Mouse (Mus musculus) heart, postnatal 0 days (tissue): Measurements from ENCODE around the gene Apon. TPM values are rescaled to one million over a fixed set of nuclear protein-coding genes. Genes with fewer than 3 reads are reported as not detected.

Source experiments
- ATAC-seq: fragments of 200-750 bp; cut with Nextera tagmentation; 2 replicates; pipeline ENCODE4 v1.8.0; 2017; ENCODE audit warnings: low read depth, moderate number of reproducible peaks, moderate library complexity; ENCODE audit not compliant: insufficient read depth
- DNase-seq: peaks from one replicate; pipeline ENCODE4 v3.0.0-alpha.2; 2016; ENCODE audit warnings: low spot score
- H3K27ac ChIP-seq: fragments of 300-500 bp; sonication (generic); 2 replicates; pipeline ENCODE4 v1.5.1; 2014; ENCODE audit warnings: low read depth, mild to moderate bottlenecking
- H3K27me3 ChIP-seq: fragments of 300-500 bp; sonication (generic); 2 replicates; pipeline ENCODE4 v1.6.1; 2014; ENCODE audit warnings: low read length, mixed read lengths; ENCODE audit not compliant: control insufficient read depth, insufficient read depth
- H3K36me3 ChIP-seq: fragments of 300-500 bp; sonication (generic); replicated peaks from 2 replicates; pipeline ENCODE4 v1.6.1; 2014; ENCODE audit warnings: low read length, mixed read lengths; ENCODE audit not compliant: control insufficient read depth, insufficient read depth
- H3K4me1 ChIP-seq: fragments of 300-500 bp; sonication (generic); 2 replicates; pipeline ENCODE4 v1.6.1; 2014; ENCODE audit warnings: antibody characterized with exemption; ENCODE audit not compliant: control insufficient read depth, insufficient read depth
- H3K4me2 ChIP-seq: fragments of 300-500 bp; sonication (generic); 2 replicates; pipeline ENCODE4 v1.6.1; 2014; ENCODE audit warnings: low read depth, mild to moderate bottlenecking, low read length, moderate library complexity
- H3K4me3 ChIP-seq: fragments of 300-500 bp; sonication (generic); 2 replicates; pipeline ENCODE4 v1.5.1; 2014; ENCODE audit warnings: low read depth, low read length
- H3K9ac ChIP-seq: fragments of 300-500 bp; sonication (generic); replicated peaks from 2 replicates; pipeline ENCODE4 v1.6.1; 2014; ENCODE audit warnings: low read depth, low read length, mixed read lengths
- H3K9me3 ChIP-seq: fragments of 300-500 bp; sonication (generic); replicated peaks from 2 replicates; pipeline ENCODE4 v1.6.1; 2016; ENCODE audit warnings: low read length; ENCODE audit not compliant: control insufficient read depth
- CTCF ChIP-seq: IDR thresholded peaks from 2 replicates; pipeline ENCODE4 v1.5.1; 2016; ENCODE audit warnings: antibody characterized with exemption, control low read depth, low read depth
- EP300 ChIP-seq: IDR thresholded peaks from 2 replicates; pipeline ENCODE4 v1.6.1; 2016; ENCODE audit warnings: antibody characterized with exemption, low read depth
- WGBS: fragments of 180-500 bp; shearing (Covaris S2); extraction: QIAGEN DNeasy Blood & Tissue Kit; methylation state at CpG from one replicate; pipeline ENCODE4 v1.1.7; 2014; 5-methylcytosine and 5-hydroxymethylcytosine counted together
- polyA plus RNA-seq: library from polyadenylated mRNA; unstranded; fragments of >200 nt; fragmentation: Nextera tagmentation; extraction: Ambion mirVana; gene quantifications from 2 replicates; pipeline ENCODE4 v1.2.1, GENCODE M21; 2015
- total RNA-seq: library from RNA; depleted of rRNA; stranded (reverse); fragments of >200 nt; gene quantifications from 2 replicates; pipeline ENCODE4 v1.2.3, GENCODE M21; 2014; ENCODE audit warnings: low replicate concordance

The Apon gene
- total and polyA plus RNA-seq, 2 experiments from 2014 or later = not detected

DNA sequence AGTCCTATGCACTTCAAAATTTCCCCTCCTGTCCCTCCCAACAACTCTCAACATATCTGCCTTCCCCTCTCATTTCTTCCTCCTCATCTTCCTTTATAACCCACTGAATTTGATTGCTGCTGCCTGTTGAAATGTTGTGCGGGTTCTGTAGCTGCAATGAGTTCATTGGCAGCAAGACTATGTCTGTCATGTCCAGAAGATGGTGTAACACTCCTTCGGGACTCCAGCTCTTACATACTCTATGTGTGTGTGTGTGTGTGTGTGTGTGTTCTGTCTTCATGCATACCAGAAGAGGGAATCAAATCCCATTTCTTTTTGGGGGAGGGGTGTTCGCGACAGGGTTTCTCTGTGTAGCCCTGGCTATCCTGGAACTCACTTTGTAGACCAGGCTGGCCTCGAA is 38.9 kb upstream of the Apon start:
- ATAC-seq = no peak
- WGBS = 72% methylated on average over 5 of the region's 5 CpGs
- no peak for TF ChIP-seq CTCF
- no peak for TF ChIP-seq EP300
- Histone ChIP-seq H3K4me2 (no peak overlapping the region), H3K9ac (no peak overlapping the region), H3K27me3 (no peaks in the 10 kb centered on the region), H3K4me1 (peaks cover 10% of the 10 kb centered on the region), H3K36me3 (no peaks in the 10 kb centered on the region), H3K27ac (no peak overlapping the region), H3K4me3 (no peak overlapping the region), H3K9me3 (no peaks in the 10 kb centered on the region)
- DNase-seq = no peak

DNA sequence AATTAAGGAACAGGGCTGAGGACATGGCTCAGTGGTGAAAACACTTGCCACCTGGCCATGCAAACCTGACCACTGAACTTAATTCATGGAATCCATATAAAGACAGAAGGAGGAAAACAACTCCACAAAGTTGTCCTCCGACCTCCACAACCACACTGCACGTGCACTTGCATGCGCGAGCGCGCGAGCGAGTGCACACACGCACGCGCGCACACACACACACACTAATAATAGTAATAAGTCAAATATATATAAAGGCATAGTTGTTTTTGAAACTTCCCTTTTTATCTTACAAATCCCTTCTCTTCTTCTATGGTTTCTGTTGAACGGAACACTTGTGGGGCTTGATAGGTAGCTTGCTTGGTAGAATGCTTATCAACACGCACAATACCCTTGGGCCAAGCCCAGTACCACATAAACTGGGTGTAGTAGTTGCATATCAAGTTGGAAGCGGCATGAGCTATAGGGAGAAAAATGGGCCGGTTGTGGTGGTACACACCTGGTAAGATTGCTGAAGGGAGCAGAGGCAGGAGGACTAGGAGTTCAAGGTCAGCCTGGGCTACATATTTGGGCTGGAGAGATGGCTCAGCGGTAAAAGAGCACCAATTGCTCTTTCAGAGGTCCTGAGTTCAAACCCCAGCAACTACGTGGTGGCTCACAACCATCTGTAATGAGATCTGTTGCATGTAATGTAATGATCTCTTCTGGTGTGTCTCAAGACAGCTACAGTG is 35.3 kb upstream of the Apon start:
- WGBS = 88% methylated on average over 18 of the region's 18 CpGs
- H3K4me1 ChIP-seq = no peaks in the 10 kb centered on the region
- no peak overlapping the region for H3K27ac ChIP-seq
- DNase-seq (no peak), ATAC-seq (no peak)
- no peak overlapping the region for H3K9ac ChIP-seq
- H3K27me3 ChIP-seq = no peaks in the 10 kb centered on the region
- no peak for TF ChIP-seq CTCF
- no peak for TF ChIP-seq EP300
- H3K4me3 ChIP-seq = no peak overlapping the region
- no peak overlapping the region for H3K4me2 ChIP-seq
- H3K9me3 ChIP-seq = no peaks in the 10 kb centered on the region
- no peaks in the 10 kb centered on the region for H3K36me3 ChIP-seq

GRCm38 (mm10) chr10:128221533-128222286 is 32.2 kb upstream of the Apon start:
- no peak overlapping the region for H3K9ac ChIP-seq
- no peak overlapping the region for H3K4me2 ChIP-seq
- no peaks in the 10 kb centered on the region for H3K27me3 ChIP-seq
- no peaks in the 10 kb centered on the region for H3K9me3 ChIP-seq
- ATAC-seq (no peak), DNase-seq (no peak)
- H3K36me3 ChIP-seq = no peaks in the 10 kb centered on the region
- 50% methylated on average over 16 of the region's 16 CpGs for WGBS
- TF ChIP-seq EP300 (no peak), CTCF (no peak)
- H3K27ac ChIP-seq = no peak overlapping the region
- H3K4me3 ChIP-seq = no peak overlapping the region
- no peaks in the 10 kb centered on the region for H3K4me1 ChIP-seq

DNA sequence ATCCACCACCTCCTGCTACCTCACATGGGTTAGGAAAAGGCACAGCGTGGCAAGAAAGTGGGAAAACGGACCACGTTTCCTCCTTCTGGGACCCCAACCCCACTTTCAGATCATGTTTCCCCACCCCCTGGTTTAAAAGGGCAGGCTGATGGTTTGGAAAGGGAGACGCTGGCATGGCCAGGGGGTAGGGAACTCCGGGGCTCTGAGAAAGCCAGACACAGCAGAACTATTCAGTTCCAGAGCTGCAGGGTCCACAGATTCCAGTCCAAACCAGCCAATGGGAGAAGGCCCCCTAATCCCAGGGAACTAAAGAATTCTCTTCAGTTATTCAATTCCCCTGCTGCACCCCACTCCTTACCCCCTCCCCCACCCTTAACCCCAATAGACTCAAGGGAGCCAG is 28.8 kb upstream of the Apon start:
- Histone ChIP-seq H3K4me3 (no peak overlapping the region), H3K27me3 (no peaks in the 10 kb centered on the region), H3K4me1 (no peaks in the 10 kb centered on the region), H3K9ac (no peak overlapping the region), H3K4me2 (no peak overlapping the region), H3K27ac (no peak overlapping the region), H3K9me3 (no peaks in the 10 kb centered on the region), H3K36me3 (no peaks in the 10 kb centered on the region)
- no peak for ATAC-seq
- 47% methylated on average over 5 of the region's 5 CpGs for WGBS
- DNase-seq = no peak
- no peak for TF ChIP-seq CTCF
- no peak for TF ChIP-seq EP300

DNA sequence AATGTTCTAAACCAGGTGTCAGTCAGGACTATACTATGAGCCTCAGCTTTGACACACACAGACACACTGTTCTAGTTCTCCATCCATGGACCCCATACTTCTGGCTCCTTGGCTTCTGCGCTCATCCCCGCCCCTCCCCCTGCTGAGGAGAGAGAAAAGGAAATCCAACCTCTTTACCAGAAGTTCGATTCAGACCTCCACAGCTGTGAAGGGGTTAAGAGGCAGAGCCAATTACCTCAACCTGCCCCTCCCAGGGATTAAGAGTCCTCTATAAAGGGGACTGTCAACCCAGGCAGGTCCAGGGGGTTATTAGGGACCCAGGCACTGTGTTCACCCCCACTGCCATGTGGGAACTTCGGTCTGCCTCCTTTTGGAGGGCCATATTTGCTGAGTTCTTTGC is 28.4 kb upstream of the Apon start, which contains the start of gene Mip:
Mip (plus strand) TSS at position 301 of the 400 bp plus-strand sequence.
- H3K4me3 ChIP-seq = no peak within 1 kb of the TSS
- H3K27me3 ChIP-seq = no peaks in the 10 kb centered on the region
- DNase-seq (no peak), ATAC-seq (no peak)
- TF ChIP-seq CTCF (no peak), EP300 (no peak)
- no peaks in the 10 kb centered on the region for H3K36me3 ChIP-seq
- H3K27ac ChIP-seq = no peak within 1 kb of the TSS
- H3K9me3 ChIP-seq = no peaks in the 10 kb centered on the region
- no peaks in the 10 kb centered on the region for H3K4me1 ChIP-seq
- H3K4me2 ChIP-seq = no peak within 1 kb of the TSS
- no peak within 1 kb of the TSS for H3K9ac ChIP-seq
- WGBS = 62% methylated on average over 4 of the region's 4 CpGs
